Mouse (Mus musculus) erythroblast, adult 5-6 weeks (primary cell): Measurements from ENCODE around the gene Meox2. TPM values are rescaled to one million over a fixed set of nuclear protein-coding genes. Genes with fewer than 3 reads are reported as not detected.
"Not testable (repeated sequence)": the region's sequence is repeated elsewhere in the genome, so short reads cannot be mapped to it uniquely, and the experiment has no call there.

Experiments
- ATAC-seq: replicated peaks from 2 replicates; pipeline ENCODE4 v1.8.0; 2016; ENCODE audit warnings: moderate number of reproducible peaks, mild to moderate bottlenecking, moderate TSS enrichment, inconsistent platforms; ENCODE audit not compliant: poor library complexity, low FRiP score, severe bottlenecking
- total RNA-seq, 2 experiments: library from RNA; stranded (forward) in 1 of 2; stranded (reverse) in 1 of 2; fragments of 150-400 nt in 1 of 2; fragments of 200-764, 138-1000 nt in 1 of 2; gene quantifications; 2 replicates each; pipeline versions ENCODE4 v1.2.3 to v1.2.4; 2015 to 2017; ENCODE audit warnings: low replicate concordance in 2 of 2

The Meox2 gene
- total RNA-seq (2015; ENCODE audit: low replicate concordance): not detected in 2 replicates
- not detected in 2 replicates for total RNA-seq (2017; ENCODE audit: low replicate concordance)

DNA sequence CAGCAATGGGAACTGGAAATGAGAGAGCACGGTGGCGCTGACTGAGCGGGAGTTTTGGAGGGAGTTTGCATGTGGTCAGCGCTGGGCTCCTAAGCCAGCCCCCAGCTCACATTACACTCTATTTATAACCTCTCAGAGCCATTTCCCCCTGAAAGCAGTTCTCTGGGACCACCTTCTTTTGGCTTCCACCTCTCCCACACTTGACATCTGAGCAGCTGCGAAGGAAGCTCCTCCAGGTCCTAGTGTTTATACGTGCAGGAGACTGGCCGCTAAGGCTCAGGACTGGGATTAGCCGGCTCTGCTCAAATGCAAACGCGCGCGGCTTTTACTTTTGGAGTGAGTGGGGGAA is at the start of gene Meox2:
TSS of gene Meox2 (plus strand) at position 151 of the 349 bp plus-strand sequence.
- no peak for ATAC-seq

DNA sequence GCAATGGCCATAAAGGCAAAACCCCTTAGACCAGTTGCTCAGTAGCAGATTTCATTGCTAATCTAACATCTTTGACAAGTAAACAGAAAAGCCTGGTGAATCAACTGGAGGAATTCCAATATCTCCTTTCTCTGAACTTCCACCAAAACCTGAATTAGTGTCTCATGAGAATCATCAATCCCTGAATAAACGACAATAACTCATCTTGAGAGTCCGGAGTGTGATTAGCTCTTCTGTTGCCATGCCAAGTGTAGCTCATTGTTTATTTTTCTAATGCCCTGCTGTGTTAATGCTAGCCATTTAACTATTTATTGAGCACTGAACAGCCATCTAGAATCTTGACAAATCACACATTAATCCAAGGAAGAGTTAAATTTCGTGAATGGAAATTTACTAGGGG is 35.7 kb upstream of the Meox2 start:
- no peak for ATAC-seq

DNA sequence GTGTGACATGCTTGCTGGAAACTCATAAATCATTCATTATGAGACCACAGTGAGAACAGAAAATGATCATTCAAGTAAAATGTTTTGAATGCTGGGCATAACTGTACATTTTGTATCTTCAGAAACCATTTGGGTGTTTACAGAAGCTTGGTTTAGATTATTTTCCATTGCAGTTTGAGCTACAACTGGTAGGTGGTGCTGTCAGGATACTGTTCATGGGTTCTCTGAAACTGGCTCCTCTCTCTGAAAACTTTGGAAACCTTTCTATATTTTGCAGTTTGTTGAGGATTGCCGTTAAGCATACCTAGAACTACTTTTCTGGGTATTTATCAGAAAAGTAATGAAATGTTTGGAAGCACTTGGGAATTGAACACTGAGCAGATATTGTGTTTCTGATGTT is 31.0 kb upstream of the Meox2 start:
- no peak for ATAC-seq

DNA sequence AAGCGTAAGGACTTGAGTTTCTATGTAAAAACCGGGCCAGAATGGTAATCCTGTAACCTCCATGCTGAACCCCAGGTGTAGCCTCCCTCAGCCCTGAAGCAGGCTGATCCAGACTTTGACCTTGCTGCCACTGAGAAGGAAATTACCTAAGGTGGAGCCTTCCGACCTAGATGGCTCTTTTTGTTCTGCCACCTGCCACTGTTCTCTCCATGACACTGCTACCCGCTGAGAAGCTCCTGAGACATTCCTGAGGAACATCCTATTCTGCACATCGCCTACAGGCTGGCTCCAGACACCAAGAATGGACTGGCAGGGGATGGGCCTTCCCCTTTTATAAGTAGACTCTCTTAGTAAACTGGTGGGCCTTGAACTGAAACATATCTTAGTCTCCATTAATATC is 28.3 kb upstream of the Meox2 start:
- not testable (repeated sequence) for ATAC-seq

DNA sequence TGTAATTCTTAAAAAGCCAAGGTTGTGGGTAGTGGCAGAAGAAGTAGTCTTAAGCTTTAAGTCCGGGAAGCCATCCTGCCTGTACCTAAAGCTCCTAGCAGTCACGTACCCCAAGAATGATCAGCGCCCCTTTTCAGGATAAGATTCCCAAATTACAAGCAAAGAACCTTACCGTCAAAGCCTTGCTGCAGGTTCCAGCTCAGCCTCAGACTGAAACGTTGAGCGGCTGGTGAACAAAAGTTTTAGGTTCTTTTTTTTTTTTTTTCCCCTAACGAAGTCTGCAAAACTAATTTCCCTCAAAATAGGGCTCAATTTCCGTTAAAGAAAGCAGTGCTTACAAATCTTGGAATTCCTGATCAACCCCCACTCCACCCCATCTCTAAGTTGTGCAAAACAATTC is 1.8 kb upstream of the Meox2 start:
- ATAC-seq: no peak

DNA sequence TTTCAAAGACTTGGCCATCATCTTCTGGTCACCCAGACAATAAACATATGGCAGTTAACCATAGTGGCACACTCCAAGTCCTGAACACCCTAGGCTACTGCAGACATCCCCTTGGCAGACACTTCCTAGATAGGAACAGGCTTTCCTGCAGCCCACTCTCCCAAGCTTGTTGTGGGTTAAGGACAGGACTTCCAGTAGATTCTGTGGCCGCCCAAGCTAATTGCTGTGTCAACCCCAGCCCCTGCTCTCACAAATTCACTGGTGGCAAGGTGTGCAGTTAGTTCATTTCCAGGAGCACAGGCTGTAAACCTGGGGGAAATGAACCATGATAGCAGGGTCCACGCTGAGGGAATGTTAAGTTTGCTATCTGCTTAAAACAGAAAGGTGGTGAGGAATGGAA is 1.2 kb upstream of the Meox2 start:
- no peak for ATAC-seq

DNA sequence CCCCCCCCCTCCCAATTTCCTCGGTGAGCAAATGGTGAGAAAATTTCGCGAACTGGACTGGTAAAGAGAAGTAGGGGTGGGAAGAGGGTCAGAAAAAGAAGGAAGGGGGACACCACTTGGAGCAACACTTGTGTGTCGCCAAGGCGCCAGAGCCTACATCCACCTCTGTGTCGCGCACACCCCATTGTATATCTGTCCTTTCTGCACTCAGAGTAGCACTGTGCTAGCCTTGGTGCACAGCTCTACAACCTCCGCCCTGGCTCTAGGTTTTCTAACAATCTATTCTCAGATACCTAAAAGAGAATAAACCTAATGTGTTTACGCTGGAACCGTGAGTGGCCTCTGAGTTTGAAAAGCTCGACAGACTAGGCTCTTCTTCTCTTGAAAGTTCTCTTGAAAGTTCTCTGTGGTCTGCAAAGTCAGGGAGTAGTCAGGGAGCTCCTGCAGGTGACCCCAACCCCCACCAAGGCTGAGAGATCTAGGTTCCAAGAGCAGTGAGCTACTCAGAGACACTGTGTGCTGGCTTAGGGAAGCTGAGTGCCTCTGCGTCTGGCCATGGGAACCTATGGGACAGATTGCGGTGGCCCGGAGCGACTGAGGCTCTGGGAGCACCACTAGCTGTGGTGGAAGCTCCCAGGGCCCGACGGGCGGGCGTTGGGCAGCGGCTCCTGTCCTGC is 489 bp upstream of the Meox2 start:
- no peak for ATAC-seq

DNA sequence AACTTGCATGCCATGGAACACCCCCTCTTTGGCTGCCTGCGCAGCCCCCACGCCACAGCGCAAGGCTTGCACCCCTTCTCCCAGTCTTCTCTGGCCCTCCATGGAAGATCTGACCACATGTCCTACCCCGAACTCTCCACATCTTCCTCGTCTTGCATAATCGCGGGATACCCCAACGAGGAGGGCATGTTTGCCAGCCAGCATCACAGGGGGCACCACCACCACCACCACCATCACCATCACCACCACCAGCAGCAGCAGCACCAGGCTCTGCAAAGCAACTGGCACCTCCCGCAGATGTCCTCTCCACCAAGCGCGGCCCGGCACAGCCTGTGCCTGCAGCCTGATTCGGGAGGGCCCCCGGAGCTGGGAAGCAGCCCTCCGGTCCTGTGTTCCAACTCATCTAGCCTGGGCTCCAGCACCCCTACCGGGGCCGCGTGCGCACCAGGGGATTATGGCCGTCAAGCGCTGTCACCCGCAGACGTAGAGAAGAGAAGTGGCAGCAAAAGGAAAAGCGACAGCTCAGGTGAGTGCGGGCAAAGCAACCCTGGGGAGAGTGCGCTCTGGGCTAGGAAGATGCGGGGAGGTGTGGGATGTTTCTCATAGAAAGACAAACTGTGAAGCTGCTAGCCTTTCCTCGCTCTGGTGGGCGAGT is 606 bp downstream of the Meox2 start:
- no peak for ATAC-seq

DNA sequence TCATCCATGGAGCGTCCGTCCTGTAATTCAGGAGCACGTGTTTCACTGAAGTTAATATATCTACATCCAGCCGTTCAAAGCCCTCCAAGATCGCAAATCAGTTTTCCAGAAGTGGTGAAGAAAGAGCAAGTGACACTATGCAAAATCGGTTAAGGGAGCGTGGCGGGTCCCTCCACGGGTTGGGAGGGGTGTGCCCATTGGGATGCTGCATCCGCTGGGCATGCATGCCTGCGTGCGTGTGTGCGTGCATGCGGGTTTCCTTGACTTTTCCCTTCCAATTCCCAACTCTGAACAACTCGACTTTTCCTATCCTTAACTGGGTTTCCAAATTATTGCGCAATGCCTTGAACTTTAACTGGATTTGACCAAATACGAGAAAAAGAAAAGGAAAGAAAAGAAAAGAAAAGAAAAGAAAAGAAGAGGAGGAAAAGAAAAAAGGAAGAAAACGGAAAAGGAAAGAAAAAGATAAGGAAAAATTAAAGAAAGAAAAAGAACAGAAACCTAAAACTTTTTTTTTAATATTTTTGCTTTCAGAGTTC is 1.2 kb downstream of the Meox2 start:
- no peak for ATAC-seq

DNA sequence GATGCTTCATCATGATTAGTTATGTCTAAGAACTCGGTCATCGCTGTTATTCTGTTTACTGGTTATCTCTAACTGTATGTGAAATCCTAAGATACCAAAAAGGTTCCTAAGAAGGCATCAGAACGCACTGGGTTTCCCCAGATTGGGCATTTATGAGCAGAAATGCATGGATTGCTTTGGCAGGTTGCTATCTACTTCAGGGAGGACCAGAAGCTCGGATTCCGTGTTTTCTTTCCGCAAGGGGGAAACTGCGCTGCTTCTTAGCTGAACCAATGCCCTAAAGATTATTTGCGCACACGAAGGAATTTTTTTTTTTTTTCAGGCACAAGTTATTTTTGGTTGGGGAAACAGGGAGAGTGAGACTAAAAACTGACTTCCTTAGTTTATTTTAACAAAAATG is 2.6 kb downstream of the Meox2 start:
- no peak for ATAC-seq

DNA sequence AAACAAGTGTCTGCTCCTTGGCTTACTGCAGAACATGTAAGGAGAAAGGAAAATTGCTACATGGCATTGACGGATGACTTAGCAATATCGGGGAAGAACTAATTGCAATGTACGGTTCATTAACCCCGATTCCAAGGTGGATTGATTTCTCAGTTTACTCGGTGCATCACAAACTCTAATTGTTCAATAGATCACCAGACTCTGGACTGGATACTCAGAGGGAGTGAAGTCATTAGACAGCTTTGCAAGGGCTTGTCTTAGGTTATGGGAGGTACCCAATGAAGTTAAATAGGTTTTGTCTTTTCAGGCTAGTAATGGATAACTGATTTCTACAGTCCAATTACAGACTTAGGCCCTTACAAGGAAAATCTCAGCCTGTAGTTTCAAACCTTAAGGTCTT is 10.9 kb downstream of the Meox2 start:
- no peak for ATAC-seq

DNA sequence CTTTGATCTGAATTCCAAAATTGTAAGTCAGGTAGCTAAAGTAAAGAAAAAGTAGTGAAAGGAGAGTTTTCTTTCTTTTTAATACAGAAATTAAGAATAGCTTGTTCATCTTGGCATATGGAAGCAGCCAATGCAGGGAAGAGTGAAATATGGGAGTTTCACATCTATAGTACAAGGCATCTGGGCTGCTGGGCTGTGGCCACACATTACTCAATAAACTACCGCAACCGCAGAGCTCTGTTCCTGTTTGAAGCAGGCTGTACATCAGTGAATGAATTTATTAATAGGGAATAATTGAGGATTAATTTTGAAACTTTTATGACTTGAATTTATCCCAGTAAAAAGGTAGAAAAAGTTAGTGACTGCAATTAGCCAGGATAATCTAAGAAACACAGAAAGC is 15.4 kb downstream of the Meox2 start:
- ATAC-seq: no peak

DNA sequence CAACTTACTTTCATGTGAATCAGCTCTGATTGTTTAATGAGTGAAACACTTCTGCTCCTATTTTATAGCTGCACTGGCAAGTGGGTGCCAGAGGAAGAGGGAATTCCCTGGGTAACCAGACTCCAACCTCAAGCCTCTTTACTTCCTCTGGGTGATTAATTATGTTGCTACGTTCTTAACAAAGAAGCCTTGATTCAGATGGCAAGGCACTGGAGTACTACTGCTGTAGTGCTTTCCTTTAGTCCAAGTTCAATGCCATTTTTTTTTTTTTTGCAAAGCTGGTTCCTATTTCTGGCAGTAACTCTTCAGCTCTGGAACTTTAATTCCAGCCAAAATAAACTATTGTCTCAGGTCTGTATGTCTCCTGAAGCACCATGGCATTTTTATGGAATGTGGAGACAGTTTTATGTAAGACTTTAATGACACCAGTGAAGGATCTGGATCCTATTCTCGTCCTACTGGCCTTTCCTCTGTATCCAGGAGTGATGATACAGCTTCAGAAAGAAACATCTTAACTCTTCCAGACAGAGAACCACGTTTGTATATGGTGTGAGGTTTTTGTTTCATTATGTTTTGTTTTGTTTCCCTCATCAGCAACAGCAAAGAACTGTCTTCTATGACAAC is 33.9 kb downstream of the Meox2 start:
- no peak for ATAC-seq

DNA sequence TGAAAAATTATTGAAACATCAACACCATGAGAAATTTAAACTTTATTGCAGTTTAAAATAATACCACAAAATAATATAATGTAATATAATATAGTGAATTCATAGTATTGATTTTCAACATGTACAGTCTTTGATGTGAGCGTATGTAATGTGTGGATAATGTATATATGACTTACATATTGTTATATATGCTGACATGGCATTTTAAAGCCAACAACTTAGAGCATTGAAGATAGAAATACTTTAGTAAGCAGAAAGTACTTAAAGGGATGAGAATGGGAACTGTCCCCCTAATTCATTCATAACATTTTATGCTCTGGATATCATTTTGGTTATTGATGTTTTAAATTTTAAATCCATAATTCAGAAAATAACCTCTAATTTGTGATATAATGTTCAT is 35.5 kb downstream of the Meox2 start:
- no peak for ATAC-seq

DNA sequence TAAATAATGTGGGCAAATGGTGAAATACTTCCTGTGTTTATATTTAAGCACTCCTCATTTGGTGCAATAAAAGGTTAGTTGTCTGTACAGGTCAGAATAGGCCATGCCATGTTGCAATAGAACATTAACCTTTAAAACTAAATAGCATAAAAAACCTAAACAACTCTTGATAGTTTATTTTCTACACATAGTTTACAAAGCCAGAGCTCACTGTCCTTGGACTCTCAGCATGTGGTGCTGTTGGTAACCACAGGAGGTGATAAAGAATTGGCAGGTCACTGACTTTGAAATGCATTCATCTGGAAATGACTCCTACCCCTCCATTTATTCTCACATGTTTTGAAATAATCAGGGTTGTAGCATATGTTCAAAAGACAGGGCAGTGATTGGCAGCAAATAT is 59.4 kb downstream of the Meox2 start:
- ATAC-seq: no peak

DNA sequence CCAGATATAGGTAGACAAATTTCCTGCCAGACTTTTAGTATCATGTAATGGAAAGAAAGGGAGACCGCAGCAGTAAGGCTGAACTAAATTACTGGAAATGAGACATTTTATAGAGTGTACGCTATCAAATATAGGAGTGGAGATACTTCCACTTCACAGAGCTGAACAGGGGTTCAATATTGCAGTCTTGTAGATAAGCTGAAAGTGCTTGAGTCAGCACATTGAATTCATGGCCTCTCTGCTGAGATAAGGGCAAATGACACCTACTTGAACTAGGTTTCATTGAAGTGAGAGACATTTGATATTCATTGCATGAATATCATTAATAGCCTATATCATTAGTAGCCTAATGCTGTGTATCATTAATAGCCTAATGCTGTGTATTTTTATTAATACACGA is 65.0 kb downstream of the Meox2 start:
- no peak for ATAC-seq

DNA sequence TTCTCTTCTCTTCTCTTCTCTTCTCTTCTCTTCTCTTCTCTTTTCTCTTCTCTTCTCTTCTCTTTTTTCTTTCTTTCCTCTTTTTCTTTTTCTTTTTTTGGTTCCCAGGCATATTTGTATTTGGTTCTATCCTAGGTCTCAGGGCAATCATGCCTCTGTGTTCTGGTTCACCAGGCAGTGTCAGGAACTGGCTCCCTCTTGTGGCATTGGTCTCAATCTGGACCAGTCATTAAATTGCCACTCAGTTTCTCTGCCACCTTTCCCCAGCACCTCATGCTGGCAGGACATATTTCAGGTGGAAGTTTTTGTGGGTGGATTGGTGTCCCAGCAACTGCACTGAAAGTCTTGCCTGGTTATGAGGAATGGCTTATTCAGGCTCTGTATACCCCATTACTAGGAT is 75.3 kb downstream of the Meox2 start:
- ATAC-seq: no peak

DNA sequence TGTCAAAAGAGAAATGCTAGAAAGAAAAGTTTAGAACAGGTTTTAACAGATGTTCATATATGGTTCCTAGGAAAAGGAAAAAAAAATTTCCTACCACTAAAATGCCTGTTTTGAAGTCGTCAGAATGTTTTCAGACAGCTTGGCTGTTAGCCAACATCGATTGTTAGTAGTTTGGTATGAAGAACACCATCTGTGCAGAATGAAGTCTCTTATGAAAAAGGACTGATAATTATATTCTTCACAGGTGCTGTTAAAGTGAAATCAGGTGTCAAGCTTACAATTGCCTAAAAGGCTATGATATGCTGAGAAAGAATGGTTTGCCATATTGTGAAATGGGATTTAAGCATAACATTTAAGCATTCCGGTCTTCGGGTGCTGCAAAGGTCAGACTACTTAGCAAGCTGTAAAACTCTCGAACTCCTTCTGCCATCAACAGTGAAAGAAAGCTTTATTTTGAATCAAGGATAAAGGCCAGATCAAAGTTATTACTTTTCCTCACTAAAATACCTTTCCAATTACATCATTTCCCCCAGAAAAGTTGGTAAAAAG is 80.7 kb downstream of the Meox2 start:
- ATAC-seq: no peak
